Mouse (Mus musculus) midbrain, postnatal 0 days (tissue): ENCODE measurements around the gene Shroom3. TPM values are rescaled to one million over a fixed set of nuclear protein-coding genes. Genes with fewer than 3 reads are reported as not detected.

ENCODE experiments used
- ATAC-seq: fragments of 200-750 bp; cut with Nextera tagmentation; 2 replicates; pipeline ENCODE4 v1.8.0; 2017; ENCODE audit warnings: moderate number of reproducible peaks, mild to moderate bottlenecking, moderate TSS enrichment, moderate library complexity; ENCODE audit not compliant: low FRiP score
- DNase-seq: peaks from one replicate; pipeline ENCODE4 v3.0.0-alpha.2; 2015; ENCODE audit warnings: low spot score
- H3K27ac ChIP-seq: fragments of 300-500 bp; sonication (generic); 2 replicates; pipeline ENCODE4 v1.5.1; 2014; ENCODE audit warnings: low read depth, mild to moderate bottlenecking, low read length, mixed read lengths
- H3K27me3 ChIP-seq: fragments of 300-500 bp; sonication (generic); 2 replicates; pipeline ENCODE4 v1.6.1; 2014; ENCODE audit warnings: low read length, control low read depth, mixed read lengths; ENCODE audit not compliant: insufficient read depth
- H3K36me3 ChIP-seq: fragments of 300-500 bp; sonication (generic); 2 replicates; pipeline ENCODE4 v1.6.1; 2014; ENCODE audit warnings: low read length, control low read depth, mixed read lengths; ENCODE audit not compliant: insufficient read depth
- H3K4me1 ChIP-seq: fragments of 300-500 bp; sonication (generic); 2 replicates; pipeline ENCODE4 v1.6.1; 2014; ENCODE audit warnings: mild to moderate bottlenecking, control low read depth, antibody characterized with exemption, low read length, mixed read lengths; ENCODE audit not compliant: insufficient read depth
- H3K4me2 ChIP-seq: fragments of 300-500 bp; sonication (generic); 2 replicates; pipeline ENCODE4 v1.6.1; 2014; ENCODE audit warnings: low read depth, mild to moderate bottlenecking, low read length, mixed read lengths; ENCODE audit not compliant: poor library complexity, severe bottlenecking
- H3K4me3 ChIP-seq: fragments of 300-500 bp; sonication (generic); 2 replicates; pipeline ENCODE4 v1.5.1; 2014; ENCODE audit warnings: low read depth, mild to moderate bottlenecking, low read length, moderate library complexity
- H3K9ac ChIP-seq: fragments of 300-500 bp; sonication (generic); replicated peaks from 2 replicates; pipeline ENCODE4 v1.6.1; 2014; ENCODE audit warnings: mild to moderate bottlenecking, low read length, moderate library complexity, mixed read lengths; ENCODE audit not compliant: poor library complexity, severe bottlenecking
- H3K9me3 ChIP-seq: fragments of 300-500 bp; sonication (generic); 2 replicates; pipeline ENCODE4 v1.6.1; 2016; ENCODE audit warnings: low read length, control low read depth
- CTCF ChIP-seq: IDR thresholded peaks from 2 replicates; pipeline ENCODE4 v1.5.1; 2016; ENCODE audit warnings: antibody characterized with exemption, mild to moderate bottlenecking
- WGBS: fragments of 180-500 bp; shearing (Covaris S2); extraction: QIAGEN DNeasy Blood & Tissue Kit; methylation state at CpG from one replicate; pipeline ENCODE4 v1.1.7; 2014; 5-methylcytosine and 5-hydroxymethylcytosine counted together
- polyA plus RNA-seq: library from polyadenylated mRNA; unstranded; fragments of >200 nt; fragmentation: Nextera tagmentation; extraction: Ambion mirVana; gene quantifications from 2 replicates; pipeline ENCODE4 v1.2.1, GENCODE M21; 2015
- total RNA-seq: library from RNA; depleted of rRNA; stranded (reverse); fragments of >200 nt; gene quantifications from 2 replicates; pipeline ENCODE4 v1.2.3, GENCODE M21; 2014

Shroom3 gene
- total and polyA plus RNA-seq, 2 experiments from 2014 or later: 1.2 to 8.1 TPM

DNA sequence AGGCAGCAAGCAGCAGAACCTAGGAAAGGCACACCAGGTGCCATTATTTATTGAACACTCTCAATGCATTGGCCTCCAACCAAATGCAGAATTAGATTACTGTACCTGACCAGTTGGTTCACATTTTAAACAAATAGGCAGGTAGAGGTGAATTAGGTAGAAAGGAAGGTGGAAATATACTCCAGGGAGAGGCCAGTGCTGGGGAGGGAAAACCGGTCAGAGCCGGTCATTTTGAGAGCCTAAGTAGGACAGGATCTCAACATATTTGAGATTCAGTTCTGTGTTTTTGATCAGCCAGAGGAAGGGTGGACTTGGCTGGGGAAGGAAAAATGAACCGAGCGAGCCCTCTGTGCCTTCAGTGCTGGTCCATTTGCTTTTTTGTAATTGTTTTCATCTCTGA lies 175.3 kb downstream of the Shroom3 start:
- Histone ChIP-seq H3K4me3 (no peak overlapping the region), H3K4me1 (peaks cover 6% of the 10 kb centered on the region), H3K27me3 (no peaks in the 10 kb centered on the region), H3K9ac (no peak overlapping the region), H3K36me3 (no peaks in the 10 kb centered on the region), H3K27ac (no peak overlapping the region), H3K4me2 (no peak overlapping the region), H3K9me3 (no peaks in the 10 kb centered on the region)
- no peak for DNase-seq
- no peak for ATAC-seq
- 95% methylated on average over 4 of the region's 4 CpGs for WGBS
- no peak for TF ChIP-seq CTCF

DNA sequence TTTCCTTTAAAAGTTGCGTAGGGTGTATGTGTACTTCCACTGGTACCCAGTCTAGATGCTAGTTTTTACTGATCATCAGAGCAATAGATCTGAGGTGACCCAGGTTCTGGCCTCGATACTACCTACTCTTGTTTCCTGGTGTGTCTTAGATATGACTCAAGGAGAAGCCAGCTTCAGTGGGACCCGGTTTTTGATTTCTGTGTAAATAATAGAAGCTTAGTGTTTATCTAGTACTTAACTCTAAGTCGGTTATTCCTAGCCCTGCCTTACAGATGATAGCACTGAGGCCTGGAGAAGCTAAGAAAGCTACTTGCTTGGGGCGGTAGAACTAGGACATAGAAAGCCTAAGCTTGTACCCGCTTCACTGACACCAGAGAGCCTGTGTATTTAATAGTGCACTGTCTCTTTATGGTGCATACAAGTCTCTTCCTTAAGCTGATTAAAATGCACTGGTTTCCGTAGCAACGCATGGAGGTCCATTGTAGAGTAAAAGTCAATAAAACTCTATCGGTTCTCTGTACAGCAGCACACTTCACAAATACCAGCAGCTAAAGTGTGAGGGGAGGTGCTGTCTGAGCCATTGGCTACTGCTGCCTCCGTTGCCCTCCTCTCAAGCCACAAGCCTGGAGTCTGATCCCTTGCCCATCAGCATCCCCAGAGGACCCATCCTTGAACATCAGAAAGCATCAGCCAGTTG lies 178.3 kb downstream of the Shroom3 start:
- Histone ChIP-seq H3K9me3 (no peaks in the 10 kb centered on the region), H3K9ac (no peak overlapping the region), H3K4me3 (no peak overlapping the region), H3K36me3 (no peaks in the 10 kb centered on the region), H3K27me3 (no peaks in the 10 kb centered on the region), H3K4me1 (peaks cover 10% of the 10 kb centered on the region), H3K27ac (peak overlapping the region; percentile 38; the same call in 1 of the 2 replicates), H3K4me2 (peak overlapping the region; percentile 13; the same call in 1 of the 2 replicates)
- peak; percentile 87 for ATAC-seq
- WGBS: 28% methylated on average over 10 of the region's 10 CpGs
- DNase-seq: peak; percentile 71
- no peak for TF ChIP-seq CTCF

DNA sequence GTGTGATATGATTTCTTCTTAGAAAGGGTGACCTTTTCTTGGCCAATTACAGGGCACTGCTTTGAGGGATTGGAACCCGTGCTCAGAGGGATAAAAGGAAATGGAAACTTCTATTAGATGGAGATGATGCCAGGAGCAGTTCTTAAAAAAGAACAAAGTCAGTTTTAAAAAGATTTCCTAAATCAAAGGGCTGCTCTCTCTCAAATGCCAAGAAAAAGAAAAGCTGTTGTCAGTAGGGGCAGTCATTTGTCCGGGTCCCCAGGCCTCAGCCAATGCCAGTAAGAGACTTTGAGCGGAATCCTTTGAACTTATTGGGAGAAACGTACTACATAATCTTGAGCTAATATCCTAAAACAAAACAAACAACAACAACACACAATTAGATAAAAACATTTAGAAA lies 181.9 kb downstream of the Shroom3 start:
- Histone ChIP-seq H3K9ac (no peak overlapping the region), H3K36me3 (no peaks in the 10 kb centered on the region), H3K27ac (no peak overlapping the region), H3K27me3 (no peaks in the 10 kb centered on the region), H3K4me2 (no peak overlapping the region), H3K4me1 (peaks cover 6% of the 10 kb centered on the region), H3K9me3 (no peaks in the 10 kb centered on the region), H3K4me3 (no peak overlapping the region)
- TF ChIP-seq CTCF: no peak
- DNase-seq (no peak), ATAC-seq (no peak)
- WGBS: 37% methylated on average over 4 of the region's 4 CpGs

DNA sequence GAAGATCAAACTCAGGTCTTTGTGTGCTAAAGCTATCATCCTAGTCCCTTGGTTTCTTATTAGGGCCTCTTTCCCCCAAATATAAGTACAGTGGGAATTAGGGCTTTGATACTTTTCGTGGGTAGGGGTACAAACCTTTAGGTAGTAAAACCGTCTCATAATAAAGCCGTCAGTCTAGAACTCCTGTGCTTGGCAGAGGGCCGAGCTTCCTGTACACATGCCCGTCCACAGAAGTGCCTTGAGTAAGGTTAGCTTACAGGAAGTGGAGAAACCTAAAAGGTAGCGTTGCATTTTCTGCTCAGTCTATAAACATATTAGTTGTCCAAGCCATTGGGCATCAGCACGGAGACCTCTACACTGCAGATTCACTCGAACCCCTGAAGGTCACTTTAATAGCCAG lies 183.3 kb downstream of the Shroom3 start:
- Histone ChIP-seq H3K36me3 (no peaks in the 10 kb centered on the region), H3K27ac (no peak overlapping the region), H3K9me3 (no peaks in the 10 kb centered on the region), H3K4me2 (no peak overlapping the region), H3K9ac (no peak overlapping the region), H3K27me3 (no peaks in the 10 kb centered on the region), H3K4me1 (peaks cover 4% of the 10 kb centered on the region), H3K4me3 (no peak overlapping the region)
- DNase-seq (no peak), ATAC-seq (no peak)
- no peak for TF ChIP-seq CTCF
- 88% methylated on average over 8 of the region's 8 CpGs for WGBS

DNA sequence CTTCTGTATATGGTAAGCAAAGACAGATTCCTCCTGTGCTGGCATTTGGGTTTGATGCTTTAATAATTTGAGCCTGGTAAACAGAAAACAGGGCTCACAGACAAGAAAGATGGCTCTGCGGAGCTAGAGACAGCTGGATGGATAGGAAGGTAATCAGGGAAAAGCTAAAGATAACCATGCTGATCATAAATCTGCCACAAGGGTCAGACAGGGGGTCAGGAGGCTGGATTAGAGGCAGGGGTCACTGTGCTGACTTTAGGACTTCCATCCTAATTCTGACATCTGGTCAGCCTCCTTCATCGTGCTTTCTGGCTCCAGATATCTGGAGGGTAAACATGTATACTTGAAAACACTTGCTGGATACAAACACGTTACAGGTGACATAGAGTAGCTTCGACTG lies 184.0 kb downstream of the Shroom3 start:
- 90% methylated on average over 4 of the region's 4 CpGs for WGBS
- DNase-seq (no peak), ATAC-seq (no peak)
- peaks cover 4% of the 10 kb centered on the region for H3K4me1 ChIP-seq
- no peak overlapping the region for H3K27ac ChIP-seq
- H3K9me3 ChIP-seq: no peaks in the 10 kb centered on the region
- H3K4me3 ChIP-seq: no peak overlapping the region
- TF ChIP-seq CTCF: no peak
- no peaks in the 10 kb centered on the region for H3K36me3 ChIP-seq
- H3K27me3 ChIP-seq: no peaks in the 10 kb centered on the region
- H3K9ac ChIP-seq: no peak overlapping the region
- H3K4me2 ChIP-seq: no peak overlapping the region

DNA sequence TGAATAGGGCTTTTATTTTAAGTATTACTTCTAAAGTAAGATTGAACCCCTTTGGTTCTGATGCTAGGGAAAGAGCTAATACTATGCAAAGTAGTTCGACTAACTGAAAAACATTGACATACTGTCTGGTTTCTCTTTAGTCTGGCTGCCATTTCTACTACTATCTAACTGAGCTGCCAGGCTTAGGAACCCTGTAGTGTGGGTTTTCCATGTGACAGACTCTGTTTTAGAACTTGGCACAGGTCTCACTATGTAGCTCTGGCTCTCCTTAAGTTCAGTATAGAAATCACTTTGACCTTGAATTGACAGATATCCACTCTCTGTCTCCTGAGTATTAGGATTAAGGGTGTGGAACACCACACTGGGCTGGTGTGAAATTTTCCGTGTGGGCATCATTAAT lies 185.0 kb downstream of the Shroom3 start:
- Histone ChIP-seq H3K36me3 (no peaks in the 10 kb centered on the region), H3K4me1 (peaks cover 4% of the 10 kb centered on the region), H3K4me2 (no peak overlapping the region), H3K27ac (no peak overlapping the region), H3K4me3 (no peak overlapping the region), H3K27me3 (no peaks in the 10 kb centered on the region), H3K9ac (no peak overlapping the region), H3K9me3 (no peaks in the 10 kb centered on the region)
- TF ChIP-seq CTCF: no peak
- DNase-seq: no peak
- WGBS: 75% methylated on average over 2 of the region's 2 CpGs
- no peak for ATAC-seq
